In genomic region chr1:95667435-95668252, GRCm38 (mm10) we compare ENCODE assay signal across 8 mouse cellular contexts. TPM values are rescaled to one million over a fixed set of nuclear protein-coding genes. Genes with fewer than 3 reads are reported as not detected.
DNase-seq lines count a peak whose midpoint lies in the region; ATAC-seq and TF ChIP-seq lines count a peak whose summit lies in the region.

St8sia4 (minus strand) TSS chr1:95667571.

- H3K36me3 ChIP-seq in C2C12 (ENCODE audit: control insufficient read depth, insufficient read depth): no peaks in the 10 kb centered on the region
- H3K36me3 ChIP-seq in forebrain, embryonic 11.5 days (ENCODE audit: control insufficient read depth, insufficient read depth, low read length): no peaks in the 10 kb centered on the region
- no peaks in the 10 kb centered on the region for H3K36me3 ChIP-seq in heart, embryonic 16.5 days (ENCODE audit: control insufficient read depth, insufficient read depth)
- no peaks in the 10 kb centered on the region for H3K36me3 ChIP-seq in liver, embryonic 14.5 days (replicated peaks; ENCODE audit: control insufficient read depth, insufficient read depth, low read depth)
- H3K36me3 ChIP-seq in stomach, embryonic 15.5 days: no peaks in the 10 kb centered on the region

- H3K4me2 ChIP-seq in forebrain, embryonic 11.5 days (ENCODE audit: low read depth, low read length, severe bottlenecking): peak within 1 kb of the TSS; percentile 76
- peak within 1 kb of the TSS; percentile 78 for H3K4me2 ChIP-seq in heart, embryonic 16.5 days (ENCODE audit: low read depth, low read length)
- H3K4me2 ChIP-seq in liver, embryonic 14.5 days (ENCODE audit: low read depth): peak within 1 kb of the TSS; percentile 65
- H3K4me2 ChIP-seq in stomach, embryonic 15.5 days: peak within 1 kb of the TSS; percentile 93

- peak within 1 kb of the TSS; percentile 63 for H3K9ac ChIP-seq in forebrain, embryonic 11.5 days (ENCODE audit: low read length)
- peak within 1 kb of the TSS; percentile 66 for H3K9ac ChIP-seq in heart, embryonic 16.5 days (ENCODE audit: low read length)
- H3K9ac ChIP-seq in liver, embryonic 14.5 days (replicated peaks): no peak within 1 kb of the TSS
- H3K9ac ChIP-seq in stomach, embryonic 15.5 days: peak within 1 kb of the TSS; percentile 34; the same call in 1 of the 2 replicates

- no peaks in the 10 kb centered on the region for H3K79me3 ChIP-seq in C2C12 (ENCODE audit: low read depth)

- no peaks in the 10 kb centered on the region for H3K27me3 ChIP-seq in C2C12 (ENCODE audit: control insufficient read depth, insufficient read depth, insufficient read length)
- H3K27me3 ChIP-seq in forebrain, embryonic 11.5 days (ENCODE audit: control insufficient read depth, insufficient read depth, low read length): no peaks in the 10 kb centered on the region
- peaks cover 5% of the 10 kb centered on the region for H3K27me3 ChIP-seq in heart, embryonic 16.5 days (ENCODE audit: control insufficient read depth, insufficient read depth, low read length)
- H3K27me3 ChIP-seq in liver, embryonic 14.5 days (ENCODE audit: control insufficient read depth, insufficient read depth, low read length): no peaks in the 10 kb centered on the region; the same call in 1 of the 2 replicates
- H3K27me3 ChIP-seq in stomach, embryonic 15.5 days (replicated peaks): no peaks in the 10 kb centered on the region

- H3K27ac ChIP-seq in forebrain, embryonic 11.5 days (ENCODE audit: low read depth, low read length): peak within 1 kb of the TSS; percentile 14; the same call in 1 of the 2 replicates
- H3K27ac ChIP-seq in heart, embryonic 16.5 days (ENCODE audit: low read length): peak within 1 kb of the TSS; percentile 63
- no peak within 1 kb of the TSS for H3K27ac ChIP-seq in liver, embryonic 14.5 days
- peak within 1 kb of the TSS; percentile 54; the same call in 1 of the 2 replicates for H3K27ac ChIP-seq in stomach, embryonic 15.5 days

- no peaks in the 10 kb centered on the region for H3K79me2 ChIP-seq in C2C12 (ENCODE audit: control insufficient read depth, insufficient read depth)

- no peaks in the 10 kb centered on the region; the same call in 1 of the 2 replicates for H3K4me1 ChIP-seq in forebrain, embryonic 11.5 days (replicated peaks; ENCODE audit: control insufficient read depth, insufficient read depth, low read length)
- H3K4me1 ChIP-seq in heart, embryonic 16.5 days (ENCODE audit: control insufficient read depth, insufficient read depth, low read length): peaks cover 2% of the 10 kb centered on the region; the same call in 1 of the 2 replicates
- peaks cover 0 to 3% of the 10 kb centered on the region in 2 experiments; a peak in 1 of 4 replicates for H3K4me1 ChIP-seq in liver, embryonic 14.5 days (replicated peaks; ENCODE audit: control insufficient read depth in 2 of 2, insufficient read depth in 2 of 2, low read length in 1 of 2)
- H3K4me1 ChIP-seq in stomach, embryonic 15.5 days: no peaks in the 10 kb centered on the region

- TF ChIP-seq CTCF in C2C12 (IDR thresholded peaks at IDR 0.05; ENCODE audit: control insufficient read depth, insufficient read depth, insufficient read length): no peak
- TF ChIP-seq CTCF in liver, embryonic 14.5 days (IDR thresholded peaks at IDR 0.05; ENCODE audit: low read depth): no peak

- no peaks in the 10 kb centered on the region for H3K9me3 ChIP-seq in forebrain, embryonic 11.5 days (ENCODE audit: control insufficient read depth, low read length)
- no peaks in the 10 kb centered on the region for H3K9me3 ChIP-seq in heart, embryonic 16.5 days (replicated peaks; ENCODE audit: control insufficient read depth, low read length)
- H3K9me3 ChIP-seq in liver, embryonic 14.5 days (ENCODE audit: control insufficient read depth, low read length): no peaks in the 10 kb centered on the region
- no peaks in the 10 kb centered on the region for H3K9me3 ChIP-seq in stomach, embryonic 15.5 days

- WGBS in forebrain, embryonic 11.5 days: under 1% methylated on average over 52 of the region's 52 CpGs
- under 1% methylated on average over 52 of the region's 52 CpGs for WGBS in heart, embryonic 16.5 days
- under 1% methylated on average over 52 of the region's 52 CpGs for WGBS in liver, embryonic 14.5 days (ENCODE audit: insufficient replicate concordance)
- under 1% methylated on average over 52 of the region's 52 CpGs for WGBS in stomach, embryonic 15.5 days

- peak; percentile 81 for DNase-seq in c-Kit-positive CD71-negative TER-119-negative erythroid progenitor cells, embryonic 14.5 days (ENCODE audit: low read depth)
- DNase-seq in forebrain, embryonic 11.5 days (ENCODE audit: low spot score): peak; percentile 93
- peak; percentile 71 to 83 for DNase-seq in kidney, postnatal 25 days
- peak; percentile 44 to 59 (median 47) for DNase-seq in liver, embryonic 14.5 days (ENCODE audit: low read depth in 3 of 3, low spot score in 3 of 3)
- peak; percentile 86 for DNase-seq in neural tube, embryonic 10.5 days (ENCODE audit: extremely low spot score, low spot score)

- no peak for TF ChIP-seq EP300 in liver, embryonic 14.5 days (IDR thresholded peaks at IDR 0.05; ENCODE audit: low read depth)

- H3K4me3 ChIP-seq in C2C12 (ENCODE audit: insufficient read depth, poor library complexity, severe bottlenecking): no peak within 1 kb of the TSS
- H3K4me3 ChIP-seq in forebrain, embryonic 11.5 days (ENCODE audit: low read depth, low read length): peak within 1 kb of the TSS; percentile 46
- H3K4me3 ChIP-seq in heart, embryonic 16.5 days (ENCODE audit: low read length): peak within 1 kb of the TSS; percentile 62
- peak within 1 kb of the TSS; percentile 33 for H3K4me3 ChIP-seq in liver, embryonic 14.5 days (ENCODE audit: insufficient read depth in 1 of 2, low read depth in 2 of 2, low read length in 2 of 2)
- H3K4me3 ChIP-seq in stomach, embryonic 15.5 days (replicated peaks): peak within 1 kb of the TSS; percentile 66

- peak within 1 kb of the TSS; percentile 8 for H3ac ChIP-seq in C2C12 (ENCODE audit: control insufficient read depth, insufficient read length, low read depth)

- ATAC-seq in forebrain, embryonic 11.5 days (replicated peaks; ENCODE audit: low FRiP score): peak; percentile 96
- peak; percentile 95 for ATAC-seq in heart, embryonic 16.5 days (replicated peaks; ENCODE audit: extremely low read depth, insufficient read depth, low FRiP score)
- peak; percentile 95 for ATAC-seq in liver, embryonic 14.5 days (ENCODE audit: insufficient read depth)
- ATAC-seq in stomach, embryonic 15.5 days (ENCODE audit: insufficient read depth, low FRiP score, low read depth): peak; percentile 97

TF ChIP-seq in C2C12, 6 proteins besides CTCF, POLR2A, EP300 and RAD21:
- TF ChIP-seq CEBPB (IDR thresholded peaks at IDR 0.05; ENCODE audit: low read depth): no peak
- no peak for TF ChIP-seq MYOD1 (IDR thresholded peaks at IDR 0.05; ENCODE audit: control insufficient read depth, insufficient read length, low read depth)
- no peak for TF ChIP-seq MYOG (IDR thresholded peaks at IDR 0.05; ENCODE audit: control insufficient read depth, extremely low read depth, insufficient read length)
- TF ChIP-seq MAX (IDR thresholded peaks at IDR 0.05): no peak
- no peak for TF ChIP-seq FOSL1 (IDR thresholded peaks at IDR 0.05; ENCODE audit: insufficient read depth, low read length, poor library complexity, severe bottlenecking)
- TF ChIP-seq USF1 (IDR thresholded peaks at IDR 0.05; ENCODE audit: low read depth): no peak

RNA-seq across cellular contexts. Expression of gene St8sia4, which starts in this region (rescaled TPM):
- 0.01 TPM for polyA plus RNA-seq in C2C12 (2012; fragmentation: generic; extraction: Trizol)
- 12.1 and 15.2 TPM in 2 replicates for polyA plus RNA-seq in forebrain, embryonic 11.5 days (2014; fragmentation: Nextera tagmentation; extraction: Ambion mirVana)
- 2.8 and 3.5 TPM in 2 replicates for polyA plus RNA-seq in heart, embryonic 16.5 days (2015; fragmentation: Nextera tagmentation; extraction: Ambion mirVana)
- polyA plus RNA-seq in liver, embryonic 14.5 days (2012; rRNA removed): 0.48 and 0.70 TPM in 2 replicates
- polyA plus RNA-seq in liver, embryonic 14.5 days (2014; fragmentation: Nextera tagmentation; extraction: Ambion mirVana): 1.5 and 1.9 TPM in 2 replicates
- 4.2 and 5.8 TPM in 2 replicates for polyA plus RNA-seq in stomach, embryonic 15.5 days (2015; fragmentation: Nextera tagmentation; extraction: Ambion mirVana)
